Mouse (Mus musculus) left cerebral cortex, postnatal 14 days (tissue): ENCODE measurements around the gene Cct4. TPM values are rescaled to one million over a fixed set of nuclear protein-coding genes. Genes with fewer than 3 reads are reported as not detected.

Source experiments
- DNase-seq, 2 experiments: peaks; one replicate each; pipeline ENCODE4 v3.0.0; 2021 to 2022; ENCODE audit warnings: low spot score in 2 of 2, mixed read lengths in 1 of 2
- intact Hi-C: fragments of 180-260 bp; cut with DNase I; formaldehyde crosslinking; loops from one replicate; pipeline ENCODE4 v1.15.1; 2025
- total RNA-seq, 2 experiments: library from RNA; stranded (reverse); gene quantifications; 2 replicates each; pipeline ENCODE4 v1.2.3; 2021

Cct4 gene
- total RNA-seq, 2 experiments from 2014 or later, result 94.9 to 101 TPM

DNA sequence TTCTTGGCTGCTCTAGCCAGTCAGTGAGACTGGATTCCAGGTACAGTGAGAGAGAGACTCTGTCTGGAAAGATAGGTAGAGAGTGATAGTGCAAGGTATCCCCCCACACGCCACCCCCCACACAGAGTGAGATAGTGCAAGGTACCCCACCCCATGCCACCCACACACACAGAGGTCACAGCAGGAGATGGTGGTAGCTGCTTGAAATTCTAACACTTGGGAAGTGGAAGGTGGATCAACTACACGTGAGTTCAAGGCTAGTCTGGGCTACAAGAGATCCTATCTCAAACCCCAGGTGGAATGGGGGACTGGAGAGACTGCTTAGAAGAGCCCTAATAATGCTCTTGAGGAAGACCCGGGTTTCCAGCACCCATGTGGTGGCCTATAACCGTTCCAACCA lies 9.3 kb upstream of the Cct4 start:
- intact Hi-C loops, result no loop called here
- DNase-seq, result no peak

DNA sequence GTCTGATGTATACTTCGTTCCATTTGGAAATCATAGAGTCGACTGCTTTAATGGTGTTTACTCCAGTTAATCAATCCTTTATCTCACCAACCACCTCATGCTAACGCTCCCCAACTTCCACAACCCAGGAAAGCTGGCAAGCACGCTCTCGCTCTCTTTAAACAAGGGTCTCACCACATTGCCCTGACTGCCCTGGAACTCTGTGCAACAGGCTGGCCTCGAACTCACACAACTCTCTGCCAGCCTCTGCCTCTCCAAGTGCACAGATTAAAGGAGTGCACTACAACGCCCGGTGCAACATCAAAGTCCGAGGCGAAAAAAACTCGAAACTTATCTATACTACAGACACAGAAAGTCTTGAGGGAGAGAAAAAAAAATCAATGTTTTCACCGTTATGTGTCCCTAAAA lies 8.8 kb upstream of the Cct4 start:
- intact Hi-C loops, result no loop called here
- DNase-seq, result no peak

DNA sequence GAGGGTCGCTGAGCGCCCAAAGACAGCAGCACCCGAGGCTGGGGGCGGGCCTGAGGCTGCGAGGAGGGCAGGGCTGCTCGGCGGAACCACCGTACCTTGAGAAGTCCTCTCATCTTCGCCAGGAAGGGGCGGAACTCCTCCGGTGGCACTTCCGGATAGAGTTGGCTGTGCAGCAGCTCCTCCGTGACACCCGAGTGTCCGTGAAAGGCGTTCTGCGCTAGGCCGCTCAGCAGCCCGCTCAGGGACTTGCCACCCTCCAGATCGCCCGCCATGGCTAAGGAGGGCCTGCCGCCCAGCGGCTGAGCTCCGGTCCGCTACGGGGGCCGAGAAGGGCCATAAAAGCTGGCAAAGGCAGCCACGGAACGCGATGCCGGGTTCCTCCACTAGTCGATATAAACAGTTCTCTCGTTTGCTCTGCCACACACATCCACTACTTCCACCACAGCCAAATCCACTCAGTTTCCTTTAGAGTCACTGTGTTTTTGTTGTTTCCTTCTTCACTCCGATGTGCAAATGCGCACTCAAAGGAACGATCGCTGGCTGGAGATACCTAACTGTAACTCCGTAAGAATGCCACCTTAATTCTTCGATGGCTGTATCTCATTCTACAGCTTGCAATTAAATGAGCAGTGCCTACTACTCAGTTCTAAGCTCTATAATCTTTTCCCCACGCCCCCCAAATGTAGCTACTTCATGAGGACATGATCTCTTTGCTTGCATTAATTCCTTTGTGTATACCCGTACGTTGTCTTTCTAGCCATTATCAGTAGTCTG lies 8.1 kb upstream of the Cct4 start, which contains the start of the genes Gm28048 and Commd1:
Gene Gm28048, minus strand, starts transcription at position 107 of the 774 bp plus-strand sequence.
Gene Commd1, minus strand, starts transcription at position 399 of the 774 bp plus-strand sequence.
- intact Hi-C loops, result no loop called here
- DNase-seq, result peak; percentile 95 to 97

DNA sequence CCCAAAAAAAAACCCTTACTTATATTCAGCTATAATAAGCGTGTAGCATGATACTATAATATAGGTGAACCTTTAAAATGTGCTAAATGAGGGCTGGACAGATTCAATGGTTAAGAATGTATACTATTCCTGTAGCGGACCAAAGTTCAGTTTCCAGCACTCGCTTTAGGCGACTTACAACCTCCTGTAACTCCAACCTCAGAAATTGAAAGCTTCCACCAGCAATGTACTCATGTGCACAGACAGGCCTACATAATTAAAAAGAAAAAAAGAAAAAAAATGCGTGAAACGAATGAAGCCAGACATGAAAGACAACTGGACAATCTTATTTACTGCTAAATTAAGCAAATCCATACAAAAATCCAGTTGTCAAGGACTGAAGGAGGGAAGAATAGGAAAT lies 7.5 kb upstream of the Cct4 start:
- DNase-seq, result no peak
- intact Hi-C loops, result no loop called here

DNA sequence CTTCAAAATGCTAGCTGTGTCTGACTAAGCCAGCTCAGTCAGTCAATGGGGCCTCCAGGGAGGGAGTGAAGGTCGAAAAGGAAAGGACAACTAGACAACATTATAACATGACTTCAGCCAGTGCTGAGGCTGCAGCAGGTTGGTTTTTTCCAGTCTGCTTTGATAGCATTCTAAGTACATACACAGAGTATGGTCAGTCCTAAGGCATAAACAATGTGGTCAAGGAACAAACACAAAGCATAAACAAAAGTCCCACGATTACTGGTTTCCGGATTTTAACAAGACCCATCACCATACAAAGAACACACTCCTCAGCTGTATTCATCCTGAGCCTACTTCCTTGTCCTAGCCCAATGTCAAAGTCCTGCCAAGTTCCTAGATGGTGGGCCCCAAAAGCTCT lies 4.8 kb upstream of the Cct4 start:
- no peak for DNase-seq
- intact Hi-C loops, result no loop called here

DNA sequence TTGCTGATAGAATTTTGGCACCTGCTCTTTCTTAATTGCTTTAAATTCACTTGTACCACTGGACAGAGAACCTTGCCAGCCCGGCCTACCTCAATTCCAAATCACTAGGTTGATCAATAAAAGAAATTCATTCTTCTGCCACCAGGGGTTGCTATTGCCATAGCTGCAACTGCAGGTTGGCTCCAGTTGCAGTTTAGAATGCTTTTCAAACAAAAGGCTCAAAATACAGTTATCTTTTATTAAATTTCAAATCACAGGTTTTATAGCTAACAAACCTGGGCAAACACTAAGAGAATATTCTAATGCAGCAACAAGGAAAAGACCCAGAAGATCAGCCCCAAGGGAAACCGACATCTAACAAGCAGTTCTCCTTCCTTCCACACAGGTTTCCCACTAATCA lies 3.0 kb upstream of the Cct4 start:
- DNase-seq, result peak; percentile 63 to 70
- intact Hi-C loops, result no loop called here

DNA sequence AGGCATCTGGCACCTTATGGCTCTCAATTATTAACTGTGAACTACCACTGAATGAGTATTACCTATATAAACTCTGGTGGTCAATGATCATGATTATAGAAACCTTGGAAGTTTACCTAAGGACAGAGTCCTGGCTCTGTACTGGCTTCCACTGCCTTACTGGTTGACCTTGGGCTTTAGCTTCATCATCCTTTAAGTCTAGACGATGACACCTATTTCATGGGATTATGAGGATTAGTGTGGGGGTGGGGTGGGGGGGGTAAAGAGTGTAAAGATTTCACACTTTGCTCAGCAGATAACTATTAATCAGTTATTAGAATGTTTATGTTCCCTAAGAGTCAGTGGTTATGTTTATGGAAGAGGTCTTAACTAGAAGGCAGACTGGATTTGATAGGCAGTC lies 533 bp upstream of the Cct4 start:
- intact Hi-C loops, result loop anchor here (2.0 to 5.0 kb wide), 2 partner anchors 268 to 283 kb away; partner anchors contain the start of gene Xpo1
- no peak for DNase-seq

DNA sequence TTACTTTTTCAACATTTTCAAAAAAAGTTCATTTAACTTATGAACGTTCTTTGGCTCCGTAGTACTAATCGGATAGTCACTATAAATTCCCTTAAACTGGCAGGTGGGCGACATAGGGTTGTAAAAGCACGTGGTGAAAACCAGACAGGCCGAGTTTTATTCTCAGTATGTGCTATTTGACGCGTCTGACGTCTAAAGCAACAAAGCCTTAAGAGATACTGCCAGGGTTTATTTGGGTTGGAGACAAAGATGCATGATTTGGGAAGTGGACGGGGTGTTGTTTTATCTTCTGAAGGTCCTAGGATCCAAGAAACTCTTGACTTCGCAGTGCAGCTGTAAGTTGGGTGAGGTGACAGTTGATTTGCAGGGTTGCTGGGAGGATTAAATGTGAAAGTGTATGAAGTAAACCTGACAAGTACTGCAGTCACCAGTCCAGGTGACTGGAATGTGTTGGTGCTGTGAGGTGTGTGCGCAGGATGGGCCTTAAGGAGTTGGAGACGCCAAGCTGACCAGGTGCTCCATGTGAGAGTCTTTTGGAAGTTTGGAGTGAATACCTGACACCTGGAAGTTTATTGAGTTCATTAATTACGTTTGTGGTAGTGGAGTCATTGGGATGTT lies 1.0 kb downstream of the Cct4 start:
- DNase-seq, result no peak
- intact Hi-C loops, result loop anchor here (2.0 to 5.0 kb wide), 2 partner anchors 266 to 281 kb away; partner anchors contain the start of gene Xpo1

DNA sequence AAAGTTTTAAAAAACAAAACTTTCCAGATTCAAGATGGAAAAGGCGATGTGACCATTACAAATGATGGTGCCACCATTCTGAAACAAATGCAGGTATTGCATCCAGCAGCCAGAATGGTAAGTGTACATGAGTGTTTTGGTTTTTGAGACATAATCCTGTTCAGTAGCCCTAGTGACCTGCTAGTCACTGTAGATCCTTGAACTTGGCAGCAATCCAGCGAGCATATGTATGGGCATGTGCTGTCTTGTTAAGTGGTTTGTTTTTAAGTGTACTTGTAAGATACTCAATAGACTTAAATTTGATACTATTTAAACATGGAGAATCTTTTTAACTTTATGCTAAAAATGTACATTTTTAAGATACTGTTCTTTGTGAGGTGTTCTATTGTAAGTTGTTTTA lies 4.0 kb downstream of the Cct4 start:
- intact Hi-C loops, result loop anchor here (5.0 kb wide), 1 partner anchor 263 kb away; the partner anchor contains the start of gene Xpo1
- DNase-seq, result no peak

DNA sequence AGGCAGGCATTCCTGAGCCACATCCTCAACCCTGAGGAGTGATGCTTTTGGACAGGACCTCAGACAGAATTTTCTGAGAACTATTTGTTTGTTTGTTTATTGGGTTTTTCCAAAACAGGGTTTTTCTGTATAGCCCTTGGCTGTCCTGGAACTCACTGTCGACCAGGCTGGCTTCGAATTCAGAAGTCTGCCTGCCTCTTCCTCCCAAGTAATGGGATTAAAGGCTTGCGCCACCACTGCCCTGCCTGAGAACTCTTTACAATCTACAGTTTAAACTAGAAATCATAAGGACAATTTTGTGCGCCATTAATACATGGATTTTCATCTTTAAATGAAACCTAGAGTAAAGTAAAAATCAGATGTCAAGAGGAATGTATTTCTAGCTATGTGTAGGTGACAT lies 5.1 kb downstream of the Cct4 start:
- intact Hi-C loops, result no loop called here
- DNase-seq, result no peak

DNA sequence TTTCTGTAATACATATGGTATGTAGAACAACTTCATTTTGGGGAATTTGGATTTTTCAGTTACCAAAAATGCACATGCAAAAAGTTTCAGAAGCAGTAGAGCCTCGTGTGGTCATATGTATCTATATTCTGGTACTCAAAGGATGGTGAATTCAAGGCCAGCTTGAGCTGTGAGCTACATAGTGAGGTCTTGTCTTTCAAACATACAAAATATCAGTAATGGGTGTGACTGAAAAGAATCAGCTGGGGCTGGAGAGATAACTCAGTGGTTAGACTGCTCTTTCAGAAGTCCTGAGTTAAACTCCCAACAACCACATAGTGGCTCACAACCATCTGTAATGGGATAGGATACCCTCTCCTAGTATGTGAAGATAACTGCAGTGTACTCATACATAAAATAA lies 8.0 kb downstream of the Cct4 start:
- DNase-seq, result no peak
- intact Hi-C loops, result no loop called here

DNA sequence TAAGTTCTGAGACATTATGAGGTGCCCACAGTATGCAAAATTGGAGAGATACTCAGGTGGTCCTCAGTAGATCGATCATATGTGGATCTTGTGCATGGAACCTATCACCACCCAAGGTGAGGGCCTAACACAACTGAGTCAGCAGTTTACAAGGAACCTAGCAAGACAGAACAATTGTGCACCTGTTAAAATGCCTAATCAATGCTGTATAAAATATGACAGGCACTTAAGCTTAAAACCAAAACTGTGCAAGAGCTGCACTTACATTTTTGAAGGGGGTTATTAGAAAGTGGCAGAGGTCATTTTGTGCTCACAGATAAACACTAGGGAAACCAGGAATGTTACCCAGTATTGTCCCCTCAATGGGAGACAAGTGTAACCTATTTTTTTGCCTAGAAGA lies 15.0 kb downstream of the Cct4 start:
- DNase-seq, result no peak
- intact Hi-C loops, result loop anchor here (5.0 kb wide), 2 partner anchors 252 to 267 kb away; partner anchors contain the start of gene Xpo1

DNA sequence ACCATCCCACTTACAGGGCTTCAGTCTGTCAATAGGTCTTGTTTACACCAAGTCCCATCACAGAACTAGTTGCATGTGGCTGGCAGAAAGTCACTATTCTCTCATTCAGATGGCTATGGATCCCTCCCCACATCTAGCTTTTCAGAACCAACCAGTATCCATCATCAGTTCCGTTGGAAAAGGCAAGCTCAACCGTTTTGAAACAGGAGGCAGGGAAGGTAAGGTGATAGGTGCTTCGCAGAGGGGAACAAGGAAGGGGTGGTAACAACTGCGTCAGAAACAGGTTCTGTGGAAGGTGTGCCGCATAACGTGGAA lies 16.8 kb downstream of the Cct4 start:
- DNase-seq, result no peak
- intact Hi-C loops, result loop anchor here (5.0 kb wide), 2 partner anchors 250 to 265 kb away; partner anchors contain the start of gene Xpo1

DNA sequence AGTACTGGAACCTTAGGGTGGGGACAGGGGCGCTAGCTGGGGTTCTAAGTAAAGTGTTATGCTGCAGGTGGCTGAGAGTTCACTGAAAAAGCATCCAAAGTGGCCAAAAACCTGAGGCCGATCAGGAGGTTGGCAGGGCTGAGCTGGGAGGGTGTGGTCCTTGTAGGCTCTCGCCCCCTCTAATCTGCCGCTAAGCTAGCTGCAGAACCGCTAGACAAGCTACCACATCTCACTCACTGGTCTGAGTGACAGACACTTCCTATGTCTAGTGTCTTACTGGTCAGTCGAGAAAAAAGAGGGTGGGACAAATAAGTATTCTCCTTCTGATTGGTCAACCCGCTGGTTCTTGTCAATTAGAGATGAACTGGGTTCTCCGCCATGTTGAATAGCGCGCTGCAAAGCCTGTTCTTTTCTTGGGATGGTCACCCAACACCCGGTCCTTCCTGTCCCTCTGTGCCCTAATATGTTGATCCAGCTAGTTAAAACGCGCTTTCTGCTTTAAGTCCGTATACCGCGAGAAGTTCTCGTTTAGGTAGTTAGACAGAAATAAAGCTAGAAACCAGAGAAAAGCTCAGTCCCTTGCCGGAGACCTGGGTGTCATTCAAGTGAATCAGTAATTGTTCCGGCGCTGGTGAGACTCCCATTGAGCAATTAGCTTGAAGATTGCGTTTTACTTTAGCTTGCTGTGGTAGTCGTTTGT lies 17.3 kb downstream of the Cct4 start, which contains the start of gene Fam161a:
Gene Fam161a, plus strand, starts transcription at position 51 of the 700 bp plus-strand sequence.
- DNase-seq, result peak; percentile 86 to 97
- intact Hi-C loops, result loop anchor here (2.0 to 5.0 kb wide), 3 partner anchors 59 to 265 kb away; partner anchors contain the start of gene Xpo1

DNA sequence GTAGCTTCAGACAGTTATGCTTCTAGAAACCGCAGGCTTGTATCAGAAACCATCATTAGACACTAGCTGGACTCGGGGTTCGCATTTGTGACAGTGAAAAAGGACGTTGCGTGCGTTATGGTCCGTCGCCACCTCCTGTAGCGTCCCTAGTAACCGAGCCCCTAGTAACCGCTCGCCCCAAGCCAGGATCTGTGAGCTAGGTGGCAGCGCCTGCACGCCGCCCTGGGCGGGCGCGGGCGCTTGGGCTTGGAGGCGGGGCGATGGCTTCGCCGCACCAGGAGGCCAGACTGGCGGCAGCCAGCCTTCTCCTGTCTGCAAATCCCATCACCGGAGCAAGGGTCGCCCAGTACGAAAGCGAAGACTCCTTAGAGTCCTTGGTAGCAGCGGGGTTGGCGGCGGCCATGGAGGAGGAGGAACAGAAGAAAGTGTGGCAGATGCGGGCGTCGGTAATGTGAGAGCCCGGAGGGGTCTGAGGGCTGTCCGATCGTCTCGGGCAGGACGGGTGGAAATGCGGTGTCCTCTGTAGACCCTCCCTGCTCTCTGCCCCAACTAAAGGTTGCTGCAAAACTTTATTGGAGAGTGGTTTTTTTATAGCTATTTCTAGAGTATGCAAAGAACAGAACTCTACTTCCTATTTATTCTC lies 18.0 kb downstream of the Cct4 start:
- intact Hi-C loops, result loop anchor here (2.0 to 5.0 kb wide), 3 partner anchors 58 to 264 kb away; partner anchors contain the start of gene Xpo1
- DNase-seq, result peak; percentile 76 to 78

DNA sequence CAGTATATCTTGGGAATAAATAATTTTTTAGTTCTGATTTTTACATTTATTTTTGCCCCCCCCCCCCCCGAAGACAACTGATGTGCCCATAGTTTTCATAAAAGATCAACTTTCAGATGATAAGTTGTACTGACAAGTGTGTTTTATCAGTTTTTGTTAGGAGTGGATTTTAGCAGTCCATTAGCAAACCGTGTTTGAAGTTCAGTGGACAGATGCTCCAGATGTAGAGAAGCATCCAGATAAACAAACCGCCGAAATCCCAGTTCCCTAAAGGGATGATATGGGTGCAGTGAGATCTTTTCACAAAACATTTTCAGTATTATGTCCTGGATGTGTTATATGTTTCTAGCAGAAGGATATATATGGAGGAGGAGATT lies 18.5 kb downstream of the Cct4 start:
- DNase-seq, result no peak
- intact Hi-C loops, result loop anchor here (2.0 to 5.0 kb wide), 3 partner anchors 58 to 263 kb away; partner anchors contain the start of gene Xpo1

DNA sequence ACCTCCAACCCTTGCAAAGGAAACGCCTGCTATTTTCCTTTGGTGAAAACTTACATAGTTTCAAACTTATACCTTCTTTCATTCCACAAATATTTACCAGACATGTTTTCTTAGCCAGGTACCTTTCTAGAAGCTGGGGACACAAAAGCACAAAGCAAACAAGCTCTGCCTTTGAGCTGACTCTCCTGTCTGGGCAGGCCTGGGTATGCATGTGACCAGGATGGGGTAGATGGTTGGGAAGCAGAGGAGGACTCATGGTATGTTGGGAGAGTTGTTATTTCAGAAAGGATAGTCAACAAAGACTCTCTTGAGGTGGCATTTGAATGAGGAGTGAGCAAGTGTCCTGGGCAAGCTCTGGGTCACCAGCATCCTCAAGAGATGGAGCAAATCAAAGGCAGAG lies 22.8 kb downstream of the Cct4 start:
- DNase-seq, result no peak
- intact Hi-C loops, result no loop called here

DNA sequence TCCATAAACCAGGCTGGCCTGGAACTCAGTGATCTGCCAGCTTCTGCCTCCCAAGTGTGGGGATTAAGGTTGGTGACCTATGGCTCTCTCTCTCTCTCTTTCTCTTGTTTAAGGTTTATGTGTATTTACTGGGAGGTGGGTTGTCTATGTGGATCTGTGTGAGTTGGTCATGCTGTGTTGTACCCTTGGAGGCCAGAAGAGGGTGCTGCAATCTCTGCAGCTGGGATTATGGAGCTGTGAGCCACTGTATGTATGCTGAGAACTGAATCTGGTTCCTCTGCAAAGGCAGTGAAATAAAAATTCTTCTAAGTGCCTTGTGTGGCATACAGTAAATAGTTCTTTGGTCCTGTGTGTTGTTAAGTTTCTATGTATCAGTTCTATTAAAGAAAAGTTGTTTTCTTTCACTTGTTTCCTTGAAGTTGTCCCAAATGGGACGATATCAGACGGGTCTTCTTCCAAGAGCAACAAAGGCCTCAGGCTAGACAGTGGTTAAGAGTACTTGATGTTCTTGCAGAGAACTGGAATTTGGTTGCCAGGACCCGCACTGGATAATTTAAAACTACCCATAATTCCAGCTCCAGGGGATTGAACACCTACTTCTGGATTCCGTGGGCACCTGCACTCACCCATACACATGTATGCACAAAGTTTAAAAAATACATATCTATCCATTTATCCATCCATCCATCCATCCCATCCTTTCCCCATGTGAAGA lies 23.4 kb downstream of the Cct4 start:
- intact Hi-C loops, result no loop called here
- no peak for DNase-seq

DNA sequence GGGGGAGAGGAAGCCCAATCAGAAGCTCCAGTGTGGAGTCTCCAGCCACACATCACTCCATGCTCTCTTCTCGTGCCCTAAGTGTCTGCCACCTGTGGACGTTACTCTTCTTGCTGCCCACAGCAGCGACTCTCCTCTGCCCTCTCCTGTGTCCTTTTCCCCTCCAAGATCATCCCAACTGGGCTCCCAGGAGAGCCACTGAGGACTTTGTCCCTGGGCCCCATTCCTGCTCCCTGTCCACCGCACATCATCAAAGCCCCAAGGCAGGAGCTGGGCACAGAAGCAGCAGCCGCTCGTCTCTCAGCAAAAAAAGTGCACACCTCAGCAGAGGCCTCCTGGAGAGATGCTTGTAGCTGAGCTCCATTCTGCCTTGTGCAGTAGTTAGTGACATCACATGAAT lies 24.7 kb downstream of the Cct4 start:
- intact Hi-C loops, result no loop called here
- no peak for DNase-seq
